Mouse (Mus musculus): ENCODE data around the gene Sgsm1. TPM values are rescaled to one million over a fixed set of nuclear protein-coding genes. Genes with fewer than 3 reads are reported as not detected.
"Not testable (repeated sequence)": the region's sequence is repeated elsewhere in the genome, so short reads cannot be mapped to it uniquely, and the experiment has no call there.

Sgsm1 gene
- polyA plus RNA-seq, 1 experiment from 2014 or later, result 2.4 TPM

- H3K27me3 ChIP-seq (replicated peaks), result peaks cover 94% of the 10 kb centered on the region
- not testable (repeated sequence) for H3K9me3 ChIP-seq (replicated peaks); H3K27ac ChIP-seq (ENCODE audit: poor library complexity, severe bottlenecking); ATAC-seq (ENCODE audit: insufficient number of reproducible peaks, low FRiP score); H3K36me3 ChIP-seq; H3K9ac ChIP-seq; H3K4me3 ChIP-seq; H3K4me1 ChIP-seq (replicated peaks); H3K4me2 ChIP-seq
- WGBS, result 17% methylated on average over 6 of the region's 6 CpGs
Observed at GRCm38 (mm10) chr5:113346651-113347050, 36.1 kb upstream of the Sgsm1 start.

DNA sequence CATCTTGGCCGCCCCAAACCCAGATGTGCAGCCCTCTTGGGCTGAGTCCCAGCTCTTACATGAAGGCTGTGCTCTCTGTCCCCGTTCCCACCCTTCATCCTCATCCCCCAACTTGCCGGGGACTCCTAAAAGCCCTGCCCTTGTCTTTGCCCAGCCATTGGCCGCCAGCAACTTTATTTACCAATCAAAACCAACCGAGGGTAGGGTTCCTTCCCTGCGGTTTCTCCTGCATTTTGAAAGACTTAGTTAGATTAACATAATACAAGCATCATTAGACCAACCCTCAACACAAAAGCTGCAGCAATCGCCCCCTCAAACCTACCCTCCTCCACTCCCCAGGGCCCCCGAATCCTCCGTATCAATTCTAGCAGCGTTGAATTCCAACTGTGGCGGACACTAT, 35.2 kb upstream of the Sgsm1 start:
- Histone ChIP-seq H3K27me3 (replicated peaks) (peaks cover 94% of the 10 kb centered on the region), H3K9me3 (replicated peaks) (no peaks in the 10 kb centered on the region), H3K4me2 (no peak overlapping the region), H3K4me3 (no peak overlapping the region), H3K27ac (ENCODE audit: poor library complexity, severe bottlenecking) (no peak overlapping the region), H3K36me3 (no peaks in the 10 kb centered on the region), H3K9ac (no peak overlapping the region), H3K4me1 (replicated peaks) (no peaks in the 10 kb centered on the region; the same call in 1 of the 2 replicates)
- 8% methylated on average over 11 of the region's 11 CpGs for WGBS
- ATAC-seq (ENCODE audit: insufficient number of reproducible peaks, low FRiP score), result no peak

DNA sequence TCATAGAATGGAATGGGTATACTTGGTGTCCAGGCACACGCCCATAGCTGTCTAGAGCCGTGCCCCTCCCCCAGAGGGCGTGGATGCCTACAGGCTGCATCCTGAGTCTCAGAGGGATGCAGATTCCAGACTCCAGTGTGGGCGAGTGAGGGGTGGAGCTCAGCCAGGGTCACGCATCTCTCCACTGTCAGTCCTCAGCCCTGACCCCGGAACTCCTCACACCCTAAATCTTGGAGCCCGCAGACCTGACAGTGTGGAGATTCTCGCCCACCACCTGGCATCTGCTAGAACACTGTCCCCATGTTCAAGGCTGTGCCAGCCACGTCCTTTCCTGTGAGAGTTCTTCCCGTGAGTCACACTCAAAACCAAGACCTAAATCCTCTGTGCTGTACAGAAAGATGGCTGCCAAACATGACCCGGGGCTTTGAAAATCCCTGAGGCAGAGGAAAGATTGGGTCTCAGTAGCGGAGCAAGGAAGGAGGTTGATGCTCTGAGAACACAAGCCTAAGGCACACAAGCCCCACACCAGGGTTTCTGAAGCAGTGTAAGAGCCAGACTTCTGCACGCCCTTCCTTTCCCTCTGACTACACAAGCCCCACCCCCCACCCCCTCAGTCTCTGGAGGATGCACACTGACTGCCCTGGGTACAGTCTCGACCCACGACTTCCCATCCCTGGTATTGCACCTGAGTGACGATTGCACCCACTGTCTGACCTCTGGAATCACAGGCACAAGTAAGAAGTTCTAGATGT, 34.2 kb upstream of the Sgsm1 start:
- ATAC-seq (ENCODE audit: insufficient number of reproducible peaks, low FRiP score), result no peak
- H3K9me3 ChIP-seq (replicated peaks), result no peaks in the 10 kb centered on the region

GRCm38 (mm10) chr5:113336281-113336680, 25.7 kb upstream of the Sgsm1 start:
- Histone ChIP-seq H3K4me3 (no peak overlapping the region), H3K9ac (no peak overlapping the region), H3K27me3 (replicated peaks) (peaks cover 89% of the 10 kb centered on the region), H3K4me1 (replicated peaks) (peaks cover 10% of the 10 kb centered on the region; the same call in 1 of the 2 replicates), H3K9me3 (replicated peaks) (peaks cover 12% of the 10 kb centered on the region; the same call in 1 of the 2 replicates), H3K36me3 (no peaks in the 10 kb centered on the region), H3K4me2 (peak overlapping the region; percentile 61; the same call in 1 of the 2 replicates), H3K27ac (ENCODE audit: poor library complexity, severe bottlenecking) (no peak overlapping the region)
- ATAC-seq (ENCODE audit: insufficient number of reproducible peaks, low FRiP score), result no peak
- WGBS, result 25% methylated on average over 9 of the region's 9 CpGs

More for the DNA sequence above, 34.2 kb upstream of the Sgsm1 start:
- Histone ChIP-seq H3K36me3 (no peaks in the 10 kb centered on the region), H3K4me2 (no peak overlapping the region), H3K27me3 (replicated peaks) (peaks cover 89% of the 10 kb centered on the region), H3K9ac (no peak overlapping the region), H3K4me3 (no peak overlapping the region), H3K27ac (ENCODE audit: poor library complexity, severe bottlenecking) (no peak overlapping the region), H3K4me1 (replicated peaks) (no peaks in the 10 kb centered on the region; the same call in 1 of the 2 replicates)
- WGBS, result 35% methylated on average over 16 of the region's 16 CpGs

- peak overlapping the region; percentile 61 for H3K4me2 ChIP-seq
- H3K27me3 ChIP-seq (replicated peaks), result peaks cover 87% of the 10 kb centered on the region
- H3K9me3 ChIP-seq (replicated peaks), result peaks cover 13% of the 10 kb centered on the region; the same call in 1 of the 2 replicates
- H3K4me1 ChIP-seq (replicated peaks), result peaks cover 10% of the 10 kb centered on the region; the same call in 1 of the 2 replicates
- H3K9ac ChIP-seq, result no peak overlapping the region
- peak overlapping the region; percentile 31 for H3K4me3 ChIP-seq
- no peaks in the 10 kb centered on the region for H3K36me3 ChIP-seq
- WGBS, result 1% methylated on average over 17 of the region's 17 CpGs
- no peak for ATAC-seq (ENCODE audit: insufficient number of reproducible peaks, low FRiP score)
- H3K27ac ChIP-seq (ENCODE audit: poor library complexity, severe bottlenecking), result no peak overlapping the region
Observed at GRCm38 (mm10) chr5:113335732-113336131, 25.1 kb upstream of the Sgsm1 start.

DNA sequence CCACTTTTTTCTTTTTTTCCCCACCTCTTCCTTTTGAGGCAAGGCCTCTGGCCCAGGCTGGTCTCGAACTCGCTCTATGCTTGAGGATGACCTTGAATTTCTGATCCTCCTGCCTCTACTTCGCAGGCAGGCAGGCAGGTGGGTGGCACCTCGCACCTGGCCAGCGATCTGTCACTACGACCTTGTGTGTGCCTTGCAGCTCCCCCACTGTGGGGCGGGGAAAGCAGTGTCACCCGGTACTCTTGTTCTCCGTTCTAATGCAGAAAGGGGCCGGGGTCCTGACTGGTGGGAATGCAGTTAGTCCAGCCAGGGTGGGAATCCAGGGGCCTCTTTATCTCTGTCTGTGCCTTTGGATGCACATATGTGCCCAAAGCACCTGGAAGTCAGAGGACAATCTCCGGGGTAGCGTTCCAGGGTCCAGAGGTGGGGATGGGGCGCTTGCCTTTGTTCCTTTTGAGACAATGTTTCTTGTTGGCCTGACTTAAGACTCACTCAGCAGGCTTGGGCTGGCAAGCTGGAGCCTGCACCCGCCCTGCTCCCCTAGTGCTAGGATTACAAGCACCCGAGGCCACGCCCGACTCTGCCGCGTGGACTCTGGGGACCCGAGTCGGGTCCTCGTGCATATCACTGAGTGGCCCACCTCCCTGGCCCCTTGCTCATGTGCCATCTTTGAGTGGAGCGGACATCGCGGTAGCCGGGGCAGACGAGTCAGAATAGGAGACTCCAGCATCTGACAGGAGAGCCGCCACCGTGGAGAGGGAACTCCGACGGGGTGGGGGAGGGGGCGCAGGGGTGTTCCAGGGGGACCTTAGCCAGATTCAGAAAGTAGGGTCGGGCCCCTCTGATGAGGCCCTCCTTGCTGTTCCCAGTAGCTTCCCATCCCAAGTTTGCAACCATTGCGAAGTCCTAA, 24.3 kb upstream of the Sgsm1 start:
- Histone ChIP-seq H3K4me1 (replicated peaks) (peaks cover 10% of the 10 kb centered on the region; the same call in 1 of the 2 replicates), H3K36me3 (no peaks in the 10 kb centered on the region), H3K9ac (no peak overlapping the region), H3K4me2 (peak overlapping the region; percentile 61), H3K4me3 (peak overlapping the region; percentile 31), H3K9me3 (replicated peaks) (peaks cover 20% of the 10 kb centered on the region), H3K27me3 (replicated peaks) (peaks cover 90% of the 10 kb centered on the region), H3K27ac (ENCODE audit: poor library complexity, severe bottlenecking) (no peak overlapping the region)
- ATAC-seq (ENCODE audit: insufficient number of reproducible peaks, low FRiP score), result no peak
- WGBS, result 9% methylated on average over 34 of the region's 34 CpGs

- H3K27ac ChIP-seq (ENCODE audit: poor library complexity, severe bottlenecking), result no peak overlapping the region
- no peak for ATAC-seq (ENCODE audit: insufficient number of reproducible peaks, low FRiP score)
- H3K4me3 ChIP-seq, result no peak overlapping the region
- no peak overlapping the region for H3K4me2 ChIP-seq
- H3K9ac ChIP-seq, result no peak overlapping the region
- no peaks in the 10 kb centered on the region for H3K36me3 ChIP-seq
- 53% methylated on average over 4 of the region's 4 CpGs for WGBS
- peaks cover 36% of the 10 kb centered on the region for H3K9me3 ChIP-seq (replicated peaks)
- peaks cover 10% of the 10 kb centered on the region; the same call in 1 of the 2 replicates for H3K4me1 ChIP-seq (replicated peaks)
- peaks cover 74% of the 10 kb centered on the region for H3K27me3 ChIP-seq (replicated peaks)
Observed at GRCm38 (mm10) chr5:113332899-113333298, 22.3 kb upstream of the Sgsm1 start.

- H3K27me3 ChIP-seq (replicated peaks), result peaks cover 72% of the 10 kb centered on the region
Observed at GRCm38 (mm10) chr5:113332239-113332638, 21.7 kb upstream of the Sgsm1 start.

DNA sequence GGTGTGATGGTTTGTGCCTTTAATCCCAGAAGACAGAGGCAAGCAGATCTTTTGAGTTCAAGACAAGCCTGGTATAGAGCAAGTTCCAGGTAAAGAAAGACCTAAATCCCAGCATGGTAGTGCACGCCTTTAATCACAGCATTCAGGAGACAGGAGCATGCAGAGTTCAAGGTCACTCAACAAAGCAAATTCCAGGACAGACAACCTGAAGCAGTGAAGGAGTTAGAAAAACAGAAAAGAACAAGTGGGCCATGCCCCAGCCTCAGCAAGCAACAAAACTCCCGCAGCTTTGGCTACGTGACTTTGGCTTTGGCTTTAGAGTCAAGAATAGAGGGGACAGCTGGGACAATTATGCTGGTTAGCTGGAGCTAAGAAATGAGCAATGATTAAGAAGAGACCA, 19.6 kb upstream of the Sgsm1 start:
- Histone ChIP-seq H3K27me3 (replicated peaks) (peaks cover 63% of the 10 kb centered on the region), H3K36me3 (no peaks in the 10 kb centered on the region), H3K27ac (ENCODE audit: poor library complexity, severe bottlenecking) (no peak overlapping the region), H3K9ac (no peak overlapping the region), H3K4me1 (replicated peaks) (0 out of 2 replicates have a peak, but pooled peaks cover 2% of the 10 kb centered on the region), H3K4me2 (no peak overlapping the region), H3K9me3 (replicated peaks) (peaks cover 45% of the 10 kb centered on the region), H3K4me3 (no peak overlapping the region)
- WGBS, result 75% methylated on average over 3 of the region's 3 CpGs
- ATAC-seq (ENCODE audit: insufficient number of reproducible peaks, low FRiP score), result no peak

More at GRCm38 (mm10) chr5:113332239-113332638, 21.7 kb upstream of the Sgsm1 start:
- Histone ChIP-seq H3K9me3 (replicated peaks) (peaks cover 42% of the 10 kb centered on the region), H3K4me1 (replicated peaks) (peaks cover 10% of the 10 kb centered on the region; the same call in 1 of the 2 replicates), H3K27ac (ENCODE audit: poor library complexity, severe bottlenecking) (no peak overlapping the region), H3K9ac (no peak overlapping the region), H3K36me3 (no peaks in the 10 kb centered on the region), H3K4me2 (no peak overlapping the region), H3K4me3 (no peak overlapping the region)
- ATAC-seq (ENCODE audit: insufficient number of reproducible peaks, low FRiP score), result no peak
- 23% methylated on average over 12 of the region's 12 CpGs for whole genome bisulfite sequencing

DNA sequence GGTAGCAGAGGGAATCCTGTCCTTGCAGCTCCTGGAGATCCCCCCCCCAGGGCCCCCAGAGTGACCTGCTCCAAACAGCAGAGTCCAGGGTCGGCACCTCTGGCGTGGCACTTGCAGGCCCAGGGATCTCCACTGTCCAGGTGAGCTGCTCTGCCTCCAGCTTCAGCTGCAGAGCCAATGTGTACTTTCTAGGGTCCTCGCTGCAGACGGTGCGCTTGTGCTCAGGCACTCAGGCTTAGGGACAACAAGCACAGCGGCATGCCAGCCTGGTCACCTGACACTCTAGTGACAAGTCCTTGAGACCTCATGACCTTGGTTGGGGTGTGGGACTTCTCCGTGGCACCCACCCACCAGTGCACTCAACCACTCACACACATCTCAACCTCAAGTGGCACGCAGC, 18.9 kb upstream of the Sgsm1 start:
- no peak overlapping the region for H3K27ac ChIP-seq (ENCODE audit: poor library complexity, severe bottlenecking)
- H3K36me3 ChIP-seq, result no peaks in the 10 kb centered on the region
- no peak overlapping the region for H3K9ac ChIP-seq
- no peak overlapping the region for H3K4me3 ChIP-seq
- H3K4me1 ChIP-seq (replicated peaks), result 0 out of 2 replicates have a peak, but pooled peaks cover under 1% of the 10 kb centered on the region
- H3K4me2 ChIP-seq, result no peak overlapping the region
- ATAC-seq (ENCODE audit: insufficient number of reproducible peaks, low FRiP score), result no peak
- peaks cover 45% of the 10 kb centered on the region for H3K9me3 ChIP-seq (replicated peaks)
- 81% methylated on average over 8 of the region's 8 CpGs for WGBS
- peaks cover 62% of the 10 kb centered on the region for H3K27me3 ChIP-seq (replicated peaks)

Data from heart, embryonic 12.5 days (tissue).